Mouse (Mus musculus) bone marrow, adult 2 months (tissue): ENCODE results near the gene Txndc2. TPM values are rescaled to one million over a fixed set of nuclear protein-coding genes. Genes with fewer than 3 reads are reported as not detected.

Source experiments
- H3K27ac ChIP-seq: fragments of 200-500 bp; 2 replicates; pipeline ENCODE4 v1.5.1; 2012; ENCODE audit warnings: low read depth, mild to moderate bottlenecking, control low read depth, inconsistent platforms, low read length; ENCODE audit not compliant: control insufficient read depth, poor library complexity, insufficient read depth
- H3K4me1 ChIP-seq: fragments of 200-500 bp; 2 replicates; pipeline ENCODE4 v1.6.1; 2011; ENCODE audit warnings: low read length; ENCODE audit not compliant: control insufficient read depth, insufficient read depth
- H3K4me3 ChIP-seq: fragments of 200-500 bp; replicated peaks from 2 replicates; pipeline ENCODE3; 2011; ENCODE audit warnings: mild to moderate bottlenecking, low read depth, low read length, control low read depth; ENCODE audit not compliant: control insufficient read depth
- CTCF ChIP-seq: fragments of 200-500 bp; IDR thresholded peaks from 2 replicates; pipeline ENCODE4 v1.5.1; 2011; ENCODE audit warnings: low read length, control low read depth; ENCODE audit not compliant: control insufficient read depth, insufficient read depth
- POLR2A ChIP-seq: fragments of 200-500 bp; IDR thresholded peaks from 2 replicates; pipeline ENCODE4 v1.6.1; 2011; ENCODE audit warnings: low read depth, mild to moderate bottlenecking, control low read depth, low read length, borderline replicate concordance; ENCODE audit not compliant: control insufficient read depth
- WGBS: fragments of 180-500 bp; shearing (Covaris S2); methylation state at CpG from one replicate; pipeline ENCODE4 v1.1.7; 2018; 5-methylcytosine and 5-hydroxymethylcytosine counted together
- polyA plus RNA-seq: library from polyadenylated mRNA; stranded (reverse); fragments of >200 nt; gene quantifications from 2 replicates; pipeline ENCODE4 v1.2.4, GENCODE M21; 2011; ENCODE audit warnings: low replicate concordance; ENCODE audit not compliant: missing spikeins, insufficient read depth, insufficient read length

The Txndc2 gene
- polyA plus RNA-seq, 1 experiment, result not detected

- Histone ChIP-seq H3K27ac (no peak overlapping the region), H3K4me1 (no peaks in the 10 kb centered on the region; the same call in 1 of the 2 replicates), H3K4me3 (no peak overlapping the region)
- 74% methylated on average over 9 of the region's 9 CpGs for WGBS
- TF ChIP-seq CTCF (no peak), POLR2A (no peak)
Observed at GRCm38 (mm10) chr17:65648371-65649174, 6.6 kb upstream of the Txndc2 start.

DNA sequence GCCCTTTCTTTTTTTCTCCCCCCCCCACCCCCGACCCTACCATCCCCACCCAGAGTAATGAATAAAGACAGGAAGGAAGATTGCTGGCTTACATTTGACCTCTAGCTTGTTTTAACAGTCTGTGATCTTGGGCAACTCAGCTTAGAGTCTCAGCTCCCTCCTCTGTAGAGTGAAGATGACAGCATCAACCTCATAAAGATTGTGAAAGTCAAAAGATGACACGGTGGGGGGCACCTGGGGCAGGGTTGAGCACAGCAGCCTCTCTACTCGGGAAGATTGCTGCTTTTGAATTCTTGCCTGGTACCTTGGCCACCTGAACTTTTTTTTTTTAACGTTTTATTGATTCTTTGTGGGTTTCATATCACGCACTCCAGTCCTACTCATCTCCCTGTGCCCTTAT, 6.0 kb upstream of the Txndc2 start:
- Histone ChIP-seq H3K27ac (no peak overlapping the region), H3K4me3 (no peak overlapping the region), H3K4me1 (no peaks in the 10 kb centered on the region; the same call in 1 of the 2 replicates)
- WGBS, result 42% methylated on average over 5 of the region's 5 CpGs
- TF ChIP-seq CTCF (no peak), POLR2A (no peak)

DNA sequence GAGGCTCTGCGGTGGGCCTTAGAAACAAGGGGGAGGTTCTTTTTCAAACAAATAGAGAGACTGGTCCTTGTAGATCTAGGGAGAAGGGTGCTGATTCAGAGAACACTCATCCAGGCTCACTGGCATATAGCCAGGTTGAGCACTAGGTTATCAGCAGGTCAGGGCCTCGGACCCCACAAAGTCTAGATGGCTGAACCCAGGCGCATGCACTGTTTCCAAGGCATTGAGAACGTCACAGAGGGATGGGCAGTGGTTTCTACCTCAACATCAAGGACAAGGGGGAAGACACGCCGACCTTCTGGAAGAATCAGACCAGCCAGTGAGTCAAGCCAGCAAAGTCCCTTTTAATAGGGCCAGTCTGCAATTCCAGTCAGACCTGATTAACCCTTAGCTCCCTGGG, 5.3 kb upstream of the Txndc2 start:
- no peak overlapping the region for H3K4me3 ChIP-seq
- H3K4me1 ChIP-seq, result no peaks in the 10 kb centered on the region; the same call in 1 of the 2 replicates
- 76% methylated on average over 6 of the region's 6 CpGs for WGBS
- H3K27ac ChIP-seq, result no peak overlapping the region
- TF ChIP-seq CTCF (no peak), POLR2A (no peak)

DNA sequence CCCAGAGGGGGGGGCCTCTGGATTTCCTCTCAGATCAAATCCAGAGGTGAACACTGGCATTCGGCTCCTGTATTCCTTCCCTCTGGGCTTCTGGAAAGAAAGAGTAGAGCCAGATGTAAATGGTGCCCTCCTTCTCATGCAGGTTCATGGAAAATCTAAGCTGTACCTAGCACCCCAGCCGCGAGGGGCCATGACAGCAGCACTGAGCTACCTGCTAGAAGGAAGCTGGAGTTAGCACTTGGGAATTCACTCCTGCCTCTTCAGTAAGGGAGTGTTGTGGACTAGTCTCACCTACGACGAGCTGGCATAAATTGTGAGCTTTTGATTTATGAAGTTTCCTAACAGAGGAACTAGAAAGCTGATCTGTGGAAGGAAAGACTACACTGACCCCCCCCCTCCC, 1.6 kb upstream of the Txndc2 start:
- WGBS, result 57% methylated on average over 5 of the region's 5 CpGs
- no peaks in the 10 kb centered on the region; the same call in 1 of the 2 replicates for H3K4me1 ChIP-seq
- TF ChIP-seq POLR2A (no peak), CTCF (no peak)
- H3K27ac ChIP-seq, result no peak overlapping the region
- H3K4me3 ChIP-seq, result no peak overlapping the region

GRCm38 (mm10) chr17:65643051-65643521, 1.1 kb upstream of the Txndc2 start:
- no peak overlapping the region for H3K27ac ChIP-seq
- no peak overlapping the region for H3K4me3 ChIP-seq
- WGBS, result 26% methylated on average over 10 of the region's 10 CpGs
- no peaks in the 10 kb centered on the region; the same call in 1 of the 2 replicates for H3K4me1 ChIP-seq
- no peak for TF ChIP-seq CTCF

GRCm38 (mm10) chr17:65642578-65642991, 617 bp upstream of the Txndc2 start:
- no peak overlapping the region for H3K4me3 ChIP-seq
- 76% methylated on average over 5 of the region's 5 CpGs for WGBS
- H3K27ac ChIP-seq, result no peak overlapping the region
- H3K4me1 ChIP-seq, result no peaks in the 10 kb centered on the region; the same call in 1 of the 2 replicates
- TF ChIP-seq CTCF, result no peak
- TF ChIP-seq POLR2A, result no peak

DNA sequence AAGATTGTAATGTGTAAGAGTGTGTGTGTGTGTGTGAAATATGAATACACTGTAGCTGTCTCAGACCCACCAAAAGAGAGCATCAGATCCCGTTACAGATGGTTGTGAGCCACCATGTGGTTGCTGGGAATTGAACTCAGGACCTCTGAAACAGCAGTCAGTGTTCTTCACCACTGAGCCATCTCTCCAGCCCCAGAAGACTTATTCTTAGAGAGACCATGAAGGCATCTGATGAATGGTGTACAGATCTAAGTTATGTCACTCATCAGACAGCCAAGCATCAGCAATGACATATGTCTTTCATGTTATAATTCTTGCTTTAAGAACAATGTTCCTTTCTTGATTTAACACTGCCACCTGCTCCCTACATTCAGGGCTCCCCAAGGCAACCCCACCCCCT, 2.8 kb downstream of the Txndc2 start:
- H3K4me3 ChIP-seq, result no peak overlapping the region
- H3K4me1 ChIP-seq, result no peaks in the 10 kb centered on the region; the same call in 1 of the 2 replicates
- no peak overlapping the region for H3K27ac ChIP-seq
- no peak for TF ChIP-seq POLR2A
- no peak for TF ChIP-seq CTCF
- 80% methylated on average over 1 of the region's 1 CpGs for WGBS

- WGBS, result 13% methylated on average over 14 of the region's 14 CpGs
- Histone ChIP-seq H3K4me1 (no peaks in the 10 kb centered on the region), H3K27ac (no peak overlapping the region), H3K4me3 (no peak overlapping the region)
- TF ChIP-seq CTCF, result no peak
- no peak for TF ChIP-seq POLR2A
Observed at GRCm38 (mm10) chr17:65635715-65636360, 6.1 kb downstream of the Txndc2 start.
